Mouse (Mus musculus): ENCODE measurements around the gene Tbc1d5.

Tbc1d5 gene

DNA sequence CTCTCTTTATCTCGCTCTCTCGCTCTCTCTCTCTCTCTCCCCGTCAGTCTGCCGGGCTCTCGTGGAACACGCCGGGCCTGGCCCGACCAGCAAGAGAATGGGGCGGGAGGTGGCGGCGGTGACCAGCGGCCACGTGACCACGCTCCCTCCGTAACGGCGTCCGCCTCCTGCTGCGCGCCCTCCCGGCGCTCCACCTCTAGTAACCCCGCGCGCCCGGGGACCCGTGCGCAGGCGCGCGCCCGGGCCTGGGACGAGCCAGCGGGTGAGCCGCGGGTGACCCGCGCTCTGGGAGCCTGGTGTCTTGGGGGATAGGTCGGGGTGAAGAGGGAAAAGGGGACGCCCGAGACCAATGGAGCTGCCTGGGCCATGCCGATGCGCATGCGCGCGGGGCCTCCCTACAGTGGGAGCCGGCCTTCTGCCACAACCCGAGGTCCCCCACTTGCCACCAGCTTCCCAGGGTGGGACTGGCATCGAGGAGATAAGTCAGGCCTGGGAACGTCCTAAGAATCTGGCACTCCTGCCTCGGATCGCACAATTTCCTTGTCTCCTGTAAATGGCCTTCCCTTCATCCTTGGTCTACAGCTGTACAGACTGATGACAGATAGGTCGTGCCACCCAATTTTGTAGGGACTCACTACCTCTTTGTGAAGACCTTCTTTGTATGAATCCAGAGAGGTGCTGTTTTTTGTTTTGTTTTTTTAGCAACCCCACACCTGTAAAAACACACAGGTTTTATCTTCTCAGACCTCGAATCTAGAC lies at the start of gene Tbc1d5:
Tbc1d5 (minus strand) TSS at position 158 of the 759 bp plus-strand sequence.
- DNase-seq, result peak; percentile 96

- no peak for DNase-seq
These were observed 46.9 kb upstream of the Tbc1d5 start for GRCm38 (mm10) chr17:51226056-51226455.

DNA sequence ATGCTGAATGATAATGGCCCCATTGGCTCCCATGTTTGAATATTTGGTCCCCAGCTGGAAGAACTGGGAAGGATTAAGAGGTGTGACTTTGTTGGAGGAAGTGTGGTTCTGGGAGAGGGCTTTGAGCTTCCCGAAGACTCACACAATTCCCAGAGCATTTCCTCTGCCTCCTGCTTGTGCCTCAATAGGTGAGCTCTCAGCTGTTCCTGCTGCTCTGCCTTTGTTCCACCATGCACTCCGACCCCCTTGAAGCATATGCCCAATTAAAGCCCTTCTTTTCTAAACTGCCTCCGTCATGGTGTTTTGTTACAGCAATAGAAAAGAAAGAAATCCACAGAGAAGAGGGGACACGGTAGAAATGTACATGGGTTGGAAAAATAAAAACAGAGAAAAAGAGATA lies 44.0 kb upstream of the Tbc1d5 start:
- DNase-seq, result no peak

- peak; percentile 13 for DNase-seq
These were observed 41.9 kb upstream of the Tbc1d5 start for GRCm38 (mm10) chr17:51221075-51221474.

GRCm38 (mm10) chr17:51219897-51220296 lies 40.7 kb upstream of the Tbc1d5 start:
- no peak for DNase-seq

GRCm38 (mm10) chr17:51216426-51216825 lies 37.3 kb upstream of the Tbc1d5 start:
- DNase-seq, result no peak

GRCm38 (mm10) chr17:51209565-51209964 lies 30.4 kb upstream of the Tbc1d5 start:
- no peak for DNase-seq

DNA sequence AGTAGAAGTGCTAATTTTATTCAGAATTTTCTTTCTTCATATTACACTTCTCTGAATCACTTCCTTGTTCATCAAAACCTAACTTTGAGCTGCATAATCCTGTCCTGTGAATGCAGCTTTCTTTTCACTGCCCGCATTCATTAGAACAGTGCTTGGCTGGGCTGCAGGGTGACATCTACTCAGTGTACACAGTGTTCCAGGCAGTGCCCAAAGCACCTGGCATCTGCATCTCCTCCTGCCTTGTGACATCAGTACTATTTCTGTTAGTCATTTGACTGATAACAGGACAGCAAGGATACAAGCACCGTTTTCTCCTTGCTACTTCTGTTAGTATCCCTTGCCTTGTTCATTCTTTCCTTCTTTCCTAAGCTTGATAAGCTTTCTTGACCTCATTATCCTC lies 25.5 kb upstream of the Tbc1d5 start:
- DNase-seq, result peak; percentile 76

DNA sequence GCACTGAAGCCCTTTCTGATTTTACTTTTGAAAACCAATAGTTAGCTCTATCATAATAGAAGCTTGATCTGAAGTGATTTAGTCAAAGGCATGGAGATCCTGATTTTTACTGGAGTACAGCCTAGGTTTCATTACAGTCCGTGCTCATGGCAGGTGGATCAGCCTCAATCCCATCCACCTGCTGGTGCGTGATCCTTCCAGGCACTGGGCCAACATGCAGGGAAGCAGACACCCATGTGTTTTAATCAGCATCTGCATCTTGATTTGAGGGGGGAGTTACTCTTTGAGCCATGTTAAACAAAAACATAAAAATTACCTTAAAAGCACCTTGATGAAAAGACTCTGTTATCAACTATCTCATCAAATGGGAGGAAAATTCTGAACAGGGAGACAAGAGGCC lies 16.4 kb upstream of the Tbc1d5 start:
- DNase-seq, result no peak

GRCm38 (mm10) chr17:51194787-51195186 lies 15.6 kb upstream of the Tbc1d5 start:
- no peak for DNase-seq

DNA sequence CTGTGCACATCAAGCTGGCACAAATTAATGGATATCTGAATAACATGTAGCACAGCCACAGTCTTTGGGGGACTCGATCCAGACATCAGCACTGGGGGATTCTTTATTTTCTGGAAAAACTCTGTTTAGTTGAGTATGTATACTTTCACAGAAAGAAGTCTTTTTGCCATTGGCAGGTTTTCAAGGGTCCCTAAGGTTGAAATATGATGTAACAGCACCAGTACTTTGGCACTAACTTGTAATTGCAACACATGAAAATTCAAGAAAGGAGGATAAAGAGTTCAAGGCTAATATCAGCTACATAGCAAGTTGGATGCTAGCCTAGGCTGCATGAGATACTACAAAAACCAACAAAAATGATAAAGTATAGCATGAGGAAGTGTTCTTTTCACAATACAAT lies 12.2 kb upstream of the Tbc1d5 start:
- no peak for DNase-seq

GRCm38 (mm10) chr17:51182715-51183114 lies 3.6 kb upstream of the Tbc1d5 start:
- DNase-seq, result peak; percentile 28

DNA sequence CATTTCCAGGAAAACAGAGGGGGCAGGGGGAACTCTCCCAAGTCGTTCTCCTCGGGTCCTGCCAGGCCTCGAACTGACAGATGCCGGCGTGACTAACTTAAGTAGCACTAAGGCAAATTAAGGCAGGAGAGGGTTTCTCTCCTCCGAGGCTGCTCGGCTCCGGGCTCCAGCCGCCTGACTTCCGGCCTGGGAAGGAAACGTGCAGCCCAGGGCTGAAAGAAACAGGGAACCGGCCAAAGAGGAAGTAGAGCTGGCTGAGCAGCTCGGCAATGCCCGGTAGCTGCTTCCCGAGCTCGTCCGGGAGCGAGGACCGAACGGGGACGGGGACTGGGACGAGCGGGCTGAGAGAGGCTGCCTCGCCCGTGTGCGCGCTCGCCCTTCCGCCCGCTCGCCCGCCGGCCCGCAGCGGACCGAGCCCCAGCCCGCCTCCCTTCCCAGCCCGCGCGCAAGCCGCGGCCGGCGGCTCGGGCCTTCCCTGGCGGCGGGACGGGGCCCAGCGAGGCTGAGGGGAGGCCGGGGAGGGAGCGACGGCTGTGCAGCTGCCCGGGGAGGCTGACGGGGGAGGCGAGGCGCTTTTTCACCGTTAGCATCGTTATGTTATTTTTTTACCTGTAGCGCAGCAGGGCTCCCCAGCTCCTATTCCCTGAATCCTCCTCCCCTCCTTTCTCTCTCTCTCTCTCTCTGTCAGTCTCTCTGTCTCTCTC lies 509 bp downstream of the Tbc1d5 start:
- DNase-seq, result peak; percentile 79

GRCm38 (mm10) chr17:51177923-51178322 lies 1.2 kb downstream of the Tbc1d5 start:
- no peak for DNase-seq

DNA sequence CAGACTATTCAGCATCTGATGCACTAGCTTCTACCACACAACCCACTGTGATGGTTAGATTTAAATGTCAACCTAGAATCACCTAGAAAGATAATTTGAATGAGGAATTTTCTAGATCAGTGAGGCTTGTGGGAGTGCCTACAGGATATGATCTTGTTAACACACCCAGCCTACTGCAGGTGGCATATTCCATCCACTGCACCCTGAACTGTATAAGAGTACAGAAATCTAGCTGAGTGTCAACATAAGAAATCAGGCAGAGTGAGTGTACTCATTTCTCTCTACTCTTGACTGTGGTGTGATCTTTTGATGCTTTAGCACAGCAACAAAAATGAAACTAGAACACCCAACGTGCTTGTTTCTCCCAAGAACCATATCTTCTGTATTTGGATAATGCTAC lies 6.8 kb downstream of the Tbc1d5 start:
- no peak for DNase-seq

DNA sequence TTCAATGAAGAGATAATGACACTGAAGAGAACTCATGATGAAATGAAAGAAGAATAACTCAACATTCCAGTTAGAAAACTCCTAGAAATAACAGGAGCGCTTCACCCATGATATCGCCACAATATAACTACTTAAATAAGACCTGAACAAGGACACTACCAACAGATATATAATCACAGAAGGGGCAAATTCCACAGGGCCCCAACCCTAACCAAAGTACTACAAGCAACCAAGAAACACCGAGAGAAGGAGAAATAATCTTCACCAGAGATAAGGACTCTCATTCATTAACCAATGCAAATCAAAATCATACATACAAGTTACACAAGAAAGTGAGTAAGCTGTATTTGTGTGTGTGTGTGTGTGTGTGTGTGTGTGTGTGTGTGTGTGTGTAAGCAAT lies 7.6 kb downstream of the Tbc1d5 start:
- no peak for DNase-seq

- no peak for DNase-seq
These were observed 9.2 kb downstream of the Tbc1d5 start for GRCm38 (mm10) chr17:51169911-51170310.

- no peak for DNase-seq
These were observed 16.8 kb downstream of the Tbc1d5 start for GRCm38 (mm10) chr17:51162366-51162765.

DNA sequence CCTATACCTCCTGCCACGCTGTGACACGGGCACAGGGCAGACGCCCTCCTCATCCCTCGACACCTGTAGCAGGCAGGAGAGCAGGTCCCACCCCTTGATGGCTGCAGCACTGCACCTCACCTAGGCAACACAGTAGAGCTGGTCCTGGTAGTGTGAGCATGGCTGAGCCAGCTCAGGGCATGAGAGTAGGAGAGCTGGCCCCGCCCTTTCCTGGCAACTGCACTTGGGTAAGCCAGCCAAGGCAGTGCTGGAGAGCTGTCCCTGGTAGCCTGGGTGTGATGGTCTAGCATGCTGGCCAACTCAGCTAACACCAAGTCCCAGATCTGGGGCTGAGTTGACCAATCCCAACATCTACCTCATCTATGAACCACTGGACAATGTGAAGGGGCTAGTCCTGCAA lies 19.9 kb downstream of the Tbc1d5 start:
- DNase-seq, result no peak

DNA sequence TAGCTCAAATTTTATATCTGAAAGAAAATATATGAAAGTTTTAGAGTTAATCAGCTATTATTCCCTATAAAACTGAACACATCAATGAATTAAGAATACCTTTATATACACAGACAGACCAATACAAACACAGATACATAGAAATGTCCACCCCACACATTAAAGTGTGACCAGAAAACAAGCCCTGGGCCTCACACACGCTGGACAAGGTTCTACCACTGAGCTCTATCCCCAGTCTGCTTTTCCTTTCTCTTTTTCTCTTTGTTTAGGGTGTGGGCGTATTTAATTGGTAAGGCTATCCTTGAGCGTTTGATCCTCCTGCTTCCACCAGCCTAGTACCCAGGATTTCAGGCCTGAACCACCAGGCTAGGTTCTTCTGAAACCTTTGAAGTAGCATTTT lies 28.2 kb downstream of the Tbc1d5 start:
- no peak for DNase-seq

DNA sequence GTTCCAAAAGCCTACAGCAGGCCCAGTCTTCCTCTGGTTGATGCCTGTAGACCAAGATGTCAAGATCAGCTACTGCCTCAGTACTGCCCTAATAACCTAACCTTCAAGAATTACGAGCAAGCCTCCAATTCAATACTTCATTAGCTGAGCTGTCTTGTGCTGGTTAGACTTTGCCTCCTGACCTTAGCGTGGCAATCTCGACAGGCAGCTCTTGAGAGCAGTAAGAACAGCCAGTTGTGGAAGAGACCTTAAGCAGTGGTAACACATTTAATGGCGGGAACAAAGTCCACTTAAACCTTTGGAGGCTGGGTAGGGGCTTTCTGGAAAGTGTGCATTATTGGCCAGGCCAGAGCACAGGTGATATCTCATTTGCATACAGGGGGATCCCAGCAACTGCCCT lies 34.2 kb downstream of the Tbc1d5 start:
- no peak for DNase-seq

DNA sequence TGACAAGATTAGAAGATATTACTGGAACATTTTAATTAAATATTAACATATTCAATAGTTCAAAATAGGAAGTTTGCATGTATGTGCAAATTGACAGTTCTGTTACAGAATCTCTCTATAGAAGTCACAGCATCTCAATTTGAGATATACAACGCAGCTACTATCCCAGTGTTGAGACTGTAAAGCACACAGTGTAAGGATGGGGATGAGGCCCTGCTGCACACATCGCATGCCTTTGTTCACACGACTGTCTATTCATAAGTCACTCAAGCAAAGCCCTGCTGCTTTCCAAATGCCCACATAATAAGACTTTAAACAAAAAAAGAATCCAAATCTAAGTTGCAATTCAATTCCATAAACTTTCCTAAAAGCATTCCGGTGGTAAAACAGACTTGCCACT lies 37.1 kb downstream of the Tbc1d5 start:
- no peak for DNase-seq

GRCm38 (mm10) chr17:51111194-51111593 lies 68.0 kb downstream of the Tbc1d5 start:
- DNase-seq, result peak; percentile 5

DNA sequence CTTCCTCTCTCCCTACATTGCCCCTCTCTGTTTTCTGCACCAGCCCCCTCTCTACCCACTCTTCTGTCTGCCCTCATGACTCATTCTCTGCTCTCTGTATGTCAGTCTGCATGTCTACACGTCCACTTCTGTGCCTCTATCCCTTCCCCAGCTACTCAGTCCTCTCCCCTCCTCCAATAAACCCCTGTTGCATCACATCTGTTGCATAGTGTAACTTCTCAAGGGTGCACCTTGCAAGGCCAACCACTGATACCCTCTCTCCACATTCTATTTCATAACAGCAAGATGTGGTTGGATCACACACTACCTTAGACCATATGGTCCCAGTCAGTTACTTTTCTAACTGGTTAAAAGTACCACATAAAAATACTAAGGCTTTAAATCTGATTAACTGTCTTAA lies 74.9 kb downstream of the Tbc1d5 start:
- no peak for DNase-seq

DNA sequence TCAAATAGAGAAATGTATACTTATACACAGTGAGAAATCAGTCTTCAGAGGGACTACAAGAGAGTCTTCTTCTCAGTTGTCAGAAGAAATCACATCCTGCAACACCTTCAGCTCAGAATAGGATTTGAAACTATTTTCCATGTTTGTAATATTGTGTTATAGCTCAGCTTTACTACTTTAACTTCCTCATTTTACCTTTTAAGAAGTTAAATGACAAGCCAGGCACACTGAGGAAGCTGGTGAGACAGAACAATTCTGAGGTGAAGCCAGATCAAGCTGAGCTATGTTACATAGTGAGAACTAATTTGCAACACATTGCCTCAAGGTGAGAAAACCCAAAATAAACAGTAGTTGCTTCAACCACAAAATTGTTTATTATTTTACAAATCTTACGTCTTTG lies 135.3 kb downstream of the Tbc1d5 start:
- DNase-seq, result no peak
